Mouse (Mus musculus) midbrain, embryonic 15.5 days (tissue): ENCODE results near the gene Itpa. TPM values are rescaled to one million over a fixed set of nuclear protein-coding genes. Genes with fewer than 3 reads are reported as not detected.

Experiments
- ATAC-seq: fragments of 200-750 bp; cut with Nextera tagmentation; replicated peaks from 2 replicates; pipeline ENCODE4 v1.8.0; 2017; ENCODE audit warnings: moderate TSS enrichment
- H3K27ac ChIP-seq: fragments of 300-500 bp; sonication (generic); 2 replicates; pipeline ENCODE4 v1.5.1; 2015; ENCODE audit warnings: mild to moderate bottlenecking, inconsistent platforms
- H3K27me3 ChIP-seq: fragments of 300-500 bp; sonication (generic); replicated peaks from 2 replicates; pipeline ENCODE4 v1.6.1; 2015; ENCODE audit warnings: inconsistent platforms
- H3K36me3 ChIP-seq: fragments of 300-500 bp; sonication (generic); replicated peaks from 2 replicates; pipeline ENCODE4 v1.6.1; 2015; ENCODE audit warnings: inconsistent platforms
- H3K4me1 ChIP-seq: fragments of 300-500 bp; sonication (generic); 2 replicates; pipeline ENCODE4 v1.6.1; 2015; ENCODE audit warnings: inconsistent platforms
- H3K4me2 ChIP-seq: fragments of 300-500 bp; sonication (generic); 2 replicates; pipeline ENCODE4 v1.6.1; 2015; ENCODE audit warnings: inconsistent platforms, mild to moderate bottlenecking, moderate library complexity
- H3K4me3 ChIP-seq: fragments of 300-500 bp; sonication (generic); 2 replicates; pipeline ENCODE4 v1.5.1; 2015; ENCODE audit warnings: mild to moderate bottlenecking, inconsistent platforms
- H3K9ac ChIP-seq: fragments of 300-500 bp; sonication (generic); 2 replicates; pipeline ENCODE4 v1.6.1; 2015; ENCODE audit warnings: mild to moderate bottlenecking, inconsistent platforms
- H3K9me3 ChIP-seq: fragments of 300-500 bp; sonication (generic); 2 replicates; pipeline ENCODE4 v1.6.1; 2016; ENCODE audit warnings: inconsistent platforms
- WGBS: fragments of 180-500 bp; shearing (Covaris S2); methylation state at CpG from one replicate; pipeline ENCODE4 v1.1.7; 2015; ENCODE audit warnings: mixed read lengths; 5-methylcytosine and 5-hydroxymethylcytosine counted together
- polyA plus RNA-seq: library from polyadenylated mRNA; unstranded; fragments of >200 nt; fragmentation: Nextera tagmentation; extraction: Ambion mirVana; gene quantifications from 2 replicates; pipeline ENCODE4 v1.2.1, GENCODE M21; 2015

The Itpa gene
- polyA plus RNA-seq: 130 and 133 TPM in 2 replicates

GRCm38 (mm10) chr2:130667559-130667958, at the start of gene Itpa:
TSS of gene Itpa (plus strand) at chr2:130667610.
- peaks cover 34% of the 10 kb centered on the region for H3K4me1 ChIP-seq
- peak within 1 kb of the TSS; percentile 69 for H3K4me2 ChIP-seq
- ATAC-seq: peak; percentile 71
- no peaks in the 10 kb centered on the region for H3K9me3 ChIP-seq
- no peaks in the 10 kb centered on the region for H3K27me3 ChIP-seq
- H3K4me3 ChIP-seq: peak within 1 kb of the TSS; percentile 62
- 2% methylated on average over 31 of the region's 31 CpGs for WGBS
- peaks cover 12% of the 10 kb centered on the region; the same call in 1 of the 2 replicates for H3K36me3 ChIP-seq
- peak within 1 kb of the TSS; percentile 65 for H3K9ac ChIP-seq
- peak within 1 kb of the TSS; percentile 87 for H3K27ac ChIP-seq

GRCm38 (mm10) chr2:130618972-130619371, 48.4 kb upstream of the Itpa start:
- 94% methylated on average over 7 of the region's 7 CpGs for WGBS

GRCm38 (mm10) chr2:130628424-130628823, 39.0 kb upstream of the Itpa start:
- H3K4me2 ChIP-seq: peak overlapping the region; percentile 92
- H3K27me3 ChIP-seq: no peaks in the 10 kb centered on the region
- H3K9me3 ChIP-seq: no peaks in the 10 kb centered on the region
- peaks cover 16% of the 10 kb centered on the region for H3K4me1 ChIP-seq
- peak overlapping the region; percentile 96 for H3K4me3 ChIP-seq
- no peak overlapping the region for H3K27ac ChIP-seq
- no peak overlapping the region for H3K9ac ChIP-seq
- WGBS: 58% methylated on average over 3 of the region's 3 CpGs
- H3K36me3 ChIP-seq: peaks cover 6% of the 10 kb centered on the region; the same call in 1 of the 2 replicates
- no peak for ATAC-seq

More at GRCm38 (mm10) chr2:130618972-130619371, 48.4 kb upstream of the Itpa start:
- Histone ChIP-seq H3K9ac (no peak overlapping the region), H3K4me3 (no peak overlapping the region), H3K4me2 (no peak overlapping the region), H3K4me1 (no peaks in the 10 kb centered on the region), H3K9me3 (no peaks in the 10 kb centered on the region), H3K27me3 (no peaks in the 10 kb centered on the region), H3K36me3 (peaks cover 22% of the 10 kb centered on the region; the same call in 1 of the 2 replicates), H3K27ac (no peak overlapping the region)
- ATAC-seq: no peak

GRCm38 (mm10) chr2:130629080-130629838, 38.2 kb upstream of the Itpa start:
- peaks cover 6% of the 10 kb centered on the region; the same call in 1 of the 2 replicates for H3K36me3 ChIP-seq
- H3K9ac ChIP-seq: peak overlapping the region; percentile 82
- H3K27me3 ChIP-seq: peaks cover 8% of the 10 kb centered on the region
- WGBS: 2% methylated on average over 37 of the region's 37 CpGs
- H3K4me2 ChIP-seq: peak overlapping the region; percentile 92
- H3K27ac ChIP-seq: peak overlapping the region; percentile 69
- peak; percentile 61 for ATAC-seq
- no peaks in the 10 kb centered on the region for H3K9me3 ChIP-seq
- H3K4me1 ChIP-seq: peaks cover 19% of the 10 kb centered on the region
- H3K4me3 ChIP-seq: peak overlapping the region; percentile 96

GRCm38 (mm10) chr2:130629839-130630203, 37.6 kb upstream of the Itpa start, which contains the start of the genes Fastkd5 and Ubox5:
TSS of gene Fastkd5 (minus strand) at chr2:130630027.
TSS of gene Ubox5 (minus strand) at chr2:130630038.
- Histone ChIP-seq H3K36me3 (peaks cover 6% of the 10 kb centered on the region; the same call in 1 of the 2 replicates), H3K27ac (peak within 1 kb of the TSS; percentile 69), H3K9ac (peak within 1 kb of the TSS; percentile 82), H3K27me3 (peaks cover 14% of the 10 kb centered on the region), H3K4me1 (peaks cover 25% of the 10 kb centered on the region), H3K4me3 (peak within 1 kb of the TSS; percentile 96), H3K9me3 (no peaks in the 10 kb centered on the region), H3K4me2 (peak within 1 kb of the TSS; percentile 92)
- peak; percentile 91 for ATAC-seq
- WGBS: under 1% methylated on average over 25 of the region's 25 CpGs

GRCm38 (mm10) chr2:130632416-130632815, 35.0 kb upstream of the Itpa start:
- 38% methylated on average over 1 of the region's 1 CpGs for WGBS

GRCm38 (mm10) chr2:130632887-130633675, 34.3 kb upstream of the Itpa start:
- Histone ChIP-seq H3K4me2 (no peak overlapping the region), H3K27me3 (peaks cover 46% of the 10 kb centered on the region), H3K36me3 (no peaks in the 10 kb centered on the region), H3K4me3 (no peak overlapping the region), H3K27ac (no peak overlapping the region), H3K4me1 (peaks cover 36% of the 10 kb centered on the region), H3K9me3 (no peaks in the 10 kb centered on the region), H3K9ac (no peak overlapping the region)
- no peak for ATAC-seq
- WGBS: 45% methylated on average over 5 of the region's 5 CpGs

More at GRCm38 (mm10) chr2:130632416-130632815, 35.0 kb upstream of the Itpa start:
- Histone ChIP-seq H3K27me3 (peaks cover 40% of the 10 kb centered on the region), H3K36me3 (no peaks in the 10 kb centered on the region), H3K4me1 (peaks cover 36% of the 10 kb centered on the region), H3K9ac (no peak overlapping the region), H3K4me2 (no peak overlapping the region), H3K4me3 (no peak overlapping the region), H3K27ac (no peak overlapping the region), H3K9me3 (no peaks in the 10 kb centered on the region)
- no peak for ATAC-seq

- Histone ChIP-seq H3K9ac (no peak overlapping the region), H3K4me3 (no peak overlapping the region), H3K9me3 (no peaks in the 10 kb centered on the region), H3K4me1 (peaks cover 25% of the 10 kb centered on the region), H3K27ac (no peak overlapping the region), H3K36me3 (no peaks in the 10 kb centered on the region), H3K27me3 (peaks cover 52% of the 10 kb centered on the region), H3K4me2 (peak overlapping the region; percentile 46; the same call in 1 of the 2 replicates)
- ATAC-seq: no peak; the same call in 1 of the 2 replicates
- WGBS: 11% methylated on average over 14 of the region's 14 CpGs
These were observed 33.2 kb upstream of the Itpa start for GRCm38 (mm10) chr2:130634006-130634738.

- Histone ChIP-seq H3K4me1 (peaks cover 23% of the 10 kb centered on the region), H3K27ac (no peak overlapping the region), H3K27me3 (peaks cover 52% of the 10 kb centered on the region), H3K4me3 (peak overlapping the region; percentile 15; the same call in 1 of the 2 replicates), H3K36me3 (no peaks in the 10 kb centered on the region), H3K9ac (no peak overlapping the region), H3K9me3 (no peaks in the 10 kb centered on the region), H3K4me2 (peak overlapping the region; percentile 46)
- no peak; the same call in 1 of the 2 replicates for ATAC-seq
- 7% methylated on average over 38 of the region's 38 CpGs for WGBS
These were observed 32.5 kb upstream of the Itpa start for GRCm38 (mm10) chr2:130634739-130635411.

GRCm38 (mm10) chr2:130635847-130636246, 31.6 kb upstream of the Itpa start:
- peaks cover 52% of the 10 kb centered on the region for H3K27me3 ChIP-seq
- no peak overlapping the region for H3K4me3 ChIP-seq
- no peak overlapping the region for H3K4me2 ChIP-seq

GRCm38 (mm10) chr2:130638101-130638611, 29.3 kb upstream of the Itpa start:
- no peak overlapping the region for H3K9ac ChIP-seq
- H3K27me3 ChIP-seq: peaks cover 52% of the 10 kb centered on the region
- WGBS: 37% methylated on average over 16 of the region's 16 CpGs
- no peaks in the 10 kb centered on the region for H3K9me3 ChIP-seq
- no peak overlapping the region for H3K4me3 ChIP-seq
- H3K4me1 ChIP-seq: peaks cover 35% of the 10 kb centered on the region
- ATAC-seq: no peak
- no peaks in the 10 kb centered on the region for H3K36me3 ChIP-seq
- no peak overlapping the region for H3K4me2 ChIP-seq
- H3K27ac ChIP-seq: no peak overlapping the region

More at GRCm38 (mm10) chr2:130635847-130636246, 31.6 kb upstream of the Itpa start:
- Histone ChIP-seq H3K9me3 (no peaks in the 10 kb centered on the region), H3K9ac (no peak overlapping the region), H3K4me1 (peaks cover 20% of the 10 kb centered on the region), H3K36me3 (no peaks in the 10 kb centered on the region), H3K27ac (no peak overlapping the region)
- WGBS: 17% methylated on average over 21 of the region's 21 CpGs
- ATAC-seq: no peak
